Mouse (Mus musculus): ENCODE measurements around the gene Krt25. TPM values are rescaled to one million over a fixed set of nuclear protein-coding genes. Genes with fewer than 3 reads are reported as not detected.

The Krt25 gene
- polyA plus RNA-seq, 1 experiment: not detected

DNA sequence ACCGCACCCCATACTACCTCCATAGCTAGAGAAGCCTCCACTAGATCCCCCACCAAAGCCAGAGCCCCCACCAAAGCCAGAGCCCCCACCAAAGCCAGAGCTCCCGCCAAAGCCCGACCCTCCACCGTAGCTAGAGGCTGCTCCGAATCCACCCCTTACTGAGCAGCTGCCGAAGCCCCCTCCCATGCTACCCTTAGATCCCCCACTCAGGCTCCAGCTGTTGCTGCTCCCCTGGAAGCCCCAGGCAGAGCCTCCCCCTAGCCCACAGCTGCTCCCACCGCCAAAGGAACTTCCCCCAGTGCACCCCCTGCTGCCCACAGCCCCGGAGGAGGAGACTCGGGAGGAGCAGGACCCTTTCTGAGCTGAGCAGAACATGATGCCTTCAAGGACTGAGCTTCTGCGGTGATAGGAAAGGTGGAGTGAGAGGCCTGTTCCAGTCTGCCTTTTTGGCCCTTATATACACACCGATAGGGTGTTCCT, 37.9 kb downstream of the Krt25 start, which contains the start of gene Krt24:
Gene Krt24 (minus strand): TSS at position 430 of the 480 bp plus-strand sequence.
- Histone ChIP-seq H3K4me3 (ENCODE audit: insufficient read depth, low read depth, low read length) (no peak within 1 kb of the TSS), H3K27ac (ENCODE audit: insufficient read depth, low read depth, low read length) (no peak within 1 kb of the TSS), H3K4me1 (ENCODE audit: control insufficient read depth, insufficient read depth, low read length) (peaks cover 4% of the 10 kb centered on the region; the same call in 1 of the 2 replicates)
- 51% methylated on average over 11 of the region's 11 CpGs for WGBS
- TF ChIP-seq POLR2A (IDR thresholded peaks at IDR 0.05; ENCODE audit: insufficient read depth, low read depth, low read length) (no peak), CTCF (IDR thresholded peaks at IDR 0.05; ENCODE audit: insufficient read depth, low read depth, low read length) (no peak)

DNA sequence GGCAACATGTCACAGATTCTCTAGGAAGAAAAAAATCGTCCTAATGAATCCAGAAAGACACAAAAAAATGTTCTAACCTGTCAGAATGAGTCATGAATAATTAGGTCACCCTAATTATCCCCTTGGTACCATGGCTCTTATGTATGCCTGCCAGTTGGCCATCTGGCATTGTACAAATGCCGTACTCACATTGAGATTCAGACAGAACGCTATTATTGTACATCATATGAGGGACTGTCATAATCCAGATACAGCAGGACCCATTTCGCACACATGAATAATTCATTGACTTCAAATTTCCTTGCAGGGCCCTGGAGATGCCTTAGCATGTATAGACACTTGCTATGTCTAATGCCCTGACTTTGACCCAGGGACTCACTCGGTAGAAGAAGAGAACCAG, 38.7 kb downstream of the Krt25 start:
- no peak for TF ChIP-seq CTCF (IDR thresholded peaks at IDR 0.05; ENCODE audit: insufficient read depth, low read depth, low read length)
- Histone ChIP-seq H3K4me3 (ENCODE audit: insufficient read depth, low read depth, low read length) (no peak overlapping the region), H3K27ac (ENCODE audit: insufficient read depth, low read depth, low read length) (no peak overlapping the region), H3K4me1 (ENCODE audit: control insufficient read depth, insufficient read depth, low read length) (peaks cover 4% of the 10 kb centered on the region; the same call in 1 of the 2 replicates)
- WGBS: 79% methylated on average over 5 of the region's 5 CpGs

DNA sequence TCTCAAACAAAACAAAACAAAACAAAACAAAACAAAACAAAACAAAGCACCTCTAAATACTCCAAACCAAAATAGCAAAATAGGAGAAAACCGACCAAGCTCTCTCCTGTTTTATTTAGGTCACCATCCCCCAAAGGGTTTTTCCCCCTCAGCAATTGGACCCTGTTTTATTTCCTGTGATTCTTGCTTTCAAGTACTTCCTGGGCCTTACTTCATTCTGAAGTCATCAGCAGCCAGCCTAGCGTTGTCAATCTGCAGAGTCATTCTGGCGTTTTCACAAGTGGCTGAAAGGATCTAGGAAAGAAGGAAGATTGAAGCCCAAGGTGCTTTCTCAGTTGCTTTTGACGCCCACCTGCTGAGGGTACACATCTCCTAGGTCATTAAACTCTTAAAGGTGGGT, 39.4 kb downstream of the Krt25 start:
- Histone ChIP-seq H3K27ac (ENCODE audit: insufficient read depth, low read depth, low read length) (no peak overlapping the region), H3K4me1 (ENCODE audit: control insufficient read depth, insufficient read depth, low read length) (peaks cover 4% of the 10 kb centered on the region; the same call in 1 of the 2 replicates), H3K4me3 (ENCODE audit: insufficient read depth, low read depth, low read length) (no peak overlapping the region)
- TF ChIP-seq CTCF (IDR thresholded peaks at IDR 0.05; ENCODE audit: insufficient read depth, low read depth, low read length) (no peak), POLR2A (IDR thresholded peaks at IDR 0.05; ENCODE audit: insufficient read depth, low read depth, low read length) (no peak)
- 58% methylated on average over 4 of the region's 4 CpGs for WGBS

DNA sequence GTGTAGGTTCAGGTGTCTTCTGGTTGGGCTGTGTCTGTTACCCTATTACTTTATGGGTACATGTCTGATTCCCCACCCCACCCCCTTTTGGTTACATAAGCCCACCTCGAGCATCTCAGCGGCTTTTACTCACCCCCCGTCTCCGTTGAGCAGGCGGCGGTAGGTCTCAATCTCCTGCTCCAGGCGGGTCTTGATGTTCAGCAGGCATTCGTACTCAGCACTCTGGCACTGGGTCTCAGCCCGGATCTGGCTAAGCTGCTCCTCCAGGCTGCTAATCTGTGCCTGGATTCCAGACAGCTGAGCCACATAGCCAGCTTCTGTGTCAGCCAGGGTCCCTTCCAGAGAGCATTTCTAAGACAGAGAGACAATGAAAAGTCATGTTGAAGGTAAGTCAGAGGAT, 41.6 kb downstream of the Krt25 start:
- Histone ChIP-seq H3K4me3 (ENCODE audit: insufficient read depth, low read depth, low read length) (no peak overlapping the region), H3K27ac (ENCODE audit: insufficient read depth, low read depth, low read length) (no peak overlapping the region), H3K4me1 (ENCODE audit: control insufficient read depth, insufficient read depth, low read length) (peaks cover 4% of the 10 kb centered on the region; the same call in 1 of the 2 replicates)
- TF ChIP-seq POLR2A (IDR thresholded peaks at IDR 0.05; ENCODE audit: insufficient read depth, low read depth, low read length) (no peak), CTCF (IDR thresholded peaks at IDR 0.05; ENCODE audit: insufficient read depth, low read depth, low read length) (no peak)
- 83% methylated on average over 9 of the region's 9 CpGs for WGBS

DNA sequence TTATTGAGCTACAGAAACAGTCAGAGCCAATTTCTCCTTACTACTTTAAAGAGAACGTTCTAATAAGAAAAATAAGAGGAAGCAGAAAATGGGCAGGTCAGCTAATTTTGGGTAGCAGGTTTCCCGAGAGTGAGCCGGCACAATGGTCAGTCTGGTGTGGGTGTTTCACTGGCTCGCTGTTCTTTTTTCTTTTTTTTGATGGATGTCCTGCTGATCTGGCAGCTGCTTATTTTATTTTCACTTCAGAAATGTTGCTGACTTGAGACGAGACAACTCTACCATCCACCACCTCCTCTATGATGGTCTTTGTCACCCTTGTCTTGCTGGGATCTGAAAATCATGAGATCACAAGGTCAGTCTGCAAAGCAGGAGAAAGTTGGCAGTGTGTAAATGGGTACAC, 42.8 kb downstream of the Krt25 start:
- H3K4me3 ChIP-seq (ENCODE audit: insufficient read depth, low read depth, low read length): no peak overlapping the region
- no peak overlapping the region for H3K27ac ChIP-seq (ENCODE audit: insufficient read depth, low read depth, low read length)

DNA sequence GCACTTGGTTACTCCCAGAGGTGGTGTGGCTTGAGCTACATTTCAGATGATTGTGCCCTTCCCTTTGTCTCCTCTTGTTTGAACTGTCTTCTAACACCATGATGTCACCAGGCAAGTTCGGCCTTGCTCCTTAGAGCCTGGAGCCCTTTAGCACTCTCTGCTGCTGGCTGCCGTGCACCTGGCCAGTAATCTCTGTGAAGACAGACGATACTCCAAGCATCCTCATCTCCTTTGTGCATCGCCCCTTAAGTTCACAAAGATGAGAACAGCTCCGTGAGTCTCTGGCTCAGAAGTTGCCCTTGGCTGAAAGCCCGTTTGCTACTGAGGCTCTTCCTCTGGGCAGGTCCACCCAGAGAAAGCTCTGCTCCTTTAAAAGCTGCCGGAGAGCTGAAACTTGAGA, 46.0 kb downstream of the Krt25 start:
- no peak overlapping the region for H3K27ac ChIP-seq (ENCODE audit: insufficient read depth, low read depth, low read length)
- TF ChIP-seq POLR2A (IDR thresholded peaks at IDR 0.05; ENCODE audit: insufficient read depth, low read depth, low read length) (no peak), CTCF (IDR thresholded peaks at IDR 0.05; ENCODE audit: insufficient read depth, low read depth, low read length) (no peak)
- 60% methylated on average over 7 of the region's 7 CpGs for WGBS
- H3K4me1 ChIP-seq (ENCODE audit: control insufficient read depth, insufficient read depth, low read length): no peaks in the 10 kb centered on the region
- H3K4me3 ChIP-seq (ENCODE audit: insufficient read depth, low read depth, low read length): no peak overlapping the region

More for the DNA sequence above, 42.8 kb downstream of the Krt25 start:
- WGBS: 62% methylated on average over 5 of the region's 5 CpGs
- TF ChIP-seq POLR2A (IDR thresholded peaks at IDR 0.05; ENCODE audit: insufficient read depth, low read depth, low read length): no peak
- TF ChIP-seq CTCF (IDR thresholded peaks at IDR 0.05; ENCODE audit: insufficient read depth, low read depth, low read length): no peak
- H3K4me1 ChIP-seq (ENCODE audit: control insufficient read depth, insufficient read depth, low read length): peaks cover 3% of the 10 kb centered on the region; the same call in 1 of the 2 replicates

DNA sequence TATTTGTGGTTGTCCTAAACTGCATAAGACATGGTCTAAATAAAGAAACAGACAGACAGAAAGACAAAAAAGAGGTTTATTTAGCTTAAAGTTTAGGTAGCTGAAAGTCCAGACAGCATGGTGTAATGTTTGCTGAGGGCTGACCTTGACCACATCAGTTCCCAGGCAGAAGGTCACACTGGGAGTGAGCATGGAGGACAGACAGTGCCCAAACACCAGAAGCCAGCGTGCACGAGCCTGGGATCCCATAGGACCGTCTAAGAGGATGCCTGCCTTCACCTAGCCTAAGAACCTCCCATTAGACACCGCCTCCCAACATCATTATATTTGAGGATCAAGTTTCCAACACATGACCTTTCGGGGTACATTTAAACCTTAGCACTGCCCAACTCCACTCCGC, 47.1 kb downstream of the Krt25 start:
- 87% methylated on average over 6 of the region's 6 CpGs for whole genome bisulfite sequencing
- no peak for TF ChIP-seq POLR2A (IDR thresholded peaks at IDR 0.05; ENCODE audit: insufficient read depth, low read depth, low read length)
- H3K4me1 ChIP-seq (ENCODE audit: control insufficient read depth, insufficient read depth, low read length): no peaks in the 10 kb centered on the region
- H3K27ac ChIP-seq (ENCODE audit: insufficient read depth, low read depth, low read length): no peak overlapping the region
- H3K4me3 ChIP-seq (ENCODE audit: insufficient read depth, low read depth, low read length): no peak overlapping the region

DNA sequence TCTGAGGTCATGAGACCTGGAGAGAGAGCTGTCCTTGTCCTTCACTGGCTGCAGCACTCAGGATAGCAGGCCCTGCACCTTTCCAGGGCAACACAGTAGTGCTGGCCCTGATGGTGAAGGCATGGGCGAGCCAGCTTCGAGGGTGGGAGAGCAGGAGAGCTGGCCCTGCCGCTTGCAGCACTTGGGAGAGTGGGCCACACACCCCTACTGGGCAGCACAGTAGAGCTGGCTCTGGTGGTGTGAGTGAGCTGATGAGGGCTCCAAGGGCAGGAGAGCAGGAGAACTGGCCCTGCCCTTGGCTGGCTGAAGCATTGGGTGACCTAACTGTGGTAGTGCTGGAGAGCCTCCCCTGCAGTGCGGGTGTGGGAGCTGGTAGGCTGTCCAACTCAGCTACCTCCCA, 50.0 kb downstream of the Krt25 start:
- no peaks in the 10 kb centered on the region for H3K4me1 ChIP-seq (ENCODE audit: control insufficient read depth, insufficient read depth, low read length)
- TF ChIP-seq POLR2A (IDR thresholded peaks at IDR 0.05; ENCODE audit: insufficient read depth, low read depth, low read length) (no peak), CTCF (IDR thresholded peaks at IDR 0.05; ENCODE audit: insufficient read depth, low read depth, low read length) (no peak)
- H3K4me3 ChIP-seq (ENCODE audit: insufficient read depth, low read depth, low read length): no peak overlapping the region
- H3K27ac ChIP-seq (ENCODE audit: insufficient read depth, low read depth, low read length): no peak overlapping the region
- WGBS: 99% methylated on average over 4 of the region's 4 CpGs

DNA sequence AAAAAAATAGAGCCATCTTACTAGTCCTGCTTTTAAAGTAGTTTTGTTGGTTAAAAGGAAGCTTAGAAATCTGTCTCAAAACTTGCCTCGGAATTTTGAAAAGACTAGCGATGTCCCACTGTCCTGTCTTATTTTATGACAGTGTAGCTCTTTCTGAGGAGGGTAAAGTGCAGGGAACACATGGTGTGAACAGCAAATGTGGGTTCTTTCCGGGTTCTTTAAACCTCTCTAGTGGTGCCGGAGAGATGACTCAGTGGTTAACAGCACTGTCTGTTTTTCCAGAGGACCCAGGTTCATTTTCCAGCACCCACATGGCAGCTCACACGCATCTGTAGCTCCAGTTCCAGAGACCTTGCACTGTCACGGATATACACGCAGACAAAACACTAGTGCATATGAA, 53.6 kb downstream of the Krt25 start:
- 66% methylated on average over 7 of the region's 7 CpGs for WGBS
- H3K4me1 ChIP-seq (ENCODE audit: control insufficient read depth, insufficient read depth, low read length): 0 out of 2 replicates have a peak, but pooled peaks cover 2% of the 10 kb centered on the region
- no peak overlapping the region for H3K4me3 ChIP-seq (ENCODE audit: insufficient read depth, low read depth, low read length)
- TF ChIP-seq CTCF (IDR thresholded peaks at IDR 0.05; ENCODE audit: insufficient read depth, low read depth, low read length) (no peak), POLR2A (IDR thresholded peaks at IDR 0.05; ENCODE audit: insufficient read depth, low read depth, low read length) (no peak)
- H3K27ac ChIP-seq (ENCODE audit: insufficient read depth, low read depth, low read length): no peak overlapping the region

DNA sequence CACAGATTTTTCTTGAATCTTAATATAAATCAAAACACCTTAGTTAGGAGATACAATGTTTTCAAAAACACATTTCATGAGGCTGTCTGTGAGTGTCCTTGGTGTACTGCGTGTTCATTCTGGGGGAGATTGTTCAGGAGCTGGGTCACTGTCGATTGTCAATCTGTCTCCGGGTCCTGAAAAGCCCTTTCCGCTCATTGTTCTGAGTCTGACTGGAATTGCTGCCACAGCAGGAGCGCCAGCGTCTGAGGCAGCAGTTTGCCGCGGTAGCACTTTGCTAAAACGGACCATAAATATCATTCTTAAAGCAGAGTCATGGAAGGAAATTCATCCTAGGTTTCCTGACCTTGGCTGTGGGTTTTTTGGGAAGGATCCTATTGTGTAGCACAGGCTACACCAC, 57.0 kb downstream of the Krt25 start:
- H3K27ac ChIP-seq (ENCODE audit: insufficient read depth, low read depth, low read length): no peak overlapping the region
- no peak overlapping the region for H3K4me3 ChIP-seq (ENCODE audit: insufficient read depth, low read depth, low read length)
- TF ChIP-seq CTCF (IDR thresholded peaks at IDR 0.05; ENCODE audit: insufficient read depth, low read depth, low read length) (no peak), POLR2A (IDR thresholded peaks at IDR 0.05; ENCODE audit: insufficient read depth, low read depth, low read length) (no peak)
- H3K4me1 ChIP-seq (ENCODE audit: control insufficient read depth, insufficient read depth, low read length): 0 out of 2 replicates have a peak, but pooled peaks cover 2% of the 10 kb centered on the region
- 31% methylated on average over 9 of the region's 9 CpGs for WGBS

Other genes starting within 250 kb of the Krt25 start
- not detected in 2 replicates for gene Tns4, start 233.6 kb downstream of the Krt25 start, polyA plus RNA-seq (2012; ENCODE audit: insufficient read depth, insufficient read length, low replicate concordance, missing spikeins)
- not detected in 2 replicates for gene Ccr7, start 167.9 kb downstream of the Krt25 start, polyA plus RNA-seq (2012; ENCODE audit: insufficient read depth, insufficient read length, low replicate concordance, missing spikeins)
- 488 TPM in 1 of 2 replicates, not detected in the other for gene Smarce1, start 91.9 kb downstream of the Krt25 start, polyA plus RNA-seq (2012; ENCODE audit: insufficient read depth, insufficient read length, low replicate concordance, missing spikeins)
- not detected in 2 replicates for gene Krt222, start 78.9 kb downstream of the Krt25 start, polyA plus RNA-seq (2012; ENCODE audit: insufficient read depth, insufficient read length, low replicate concordance, missing spikeins)
- gene Krt24, start 37.7 kb downstream of the Krt25 start, polyA plus RNA-seq (2012; ENCODE audit: insufficient read depth, insufficient read length, low replicate concordance, missing spikeins): not detected in 2 replicates
- not detected in 2 replicates for gene Krt26, start 15.0 kb upstream of the Krt25 start, polyA plus RNA-seq (2012; ENCODE audit: insufficient read depth, insufficient read length, low replicate concordance, missing spikeins)
- gene Krt27, start 28.2 kb upstream of the Krt25 start, polyA plus RNA-seq (2012; ENCODE audit: insufficient read depth, insufficient read length, low replicate concordance, missing spikeins): not detected in 2 replicates
- not detected in 2 replicates for gene Krt28, start 52.0 kb upstream of the Krt25 start, polyA plus RNA-seq (2012; ENCODE audit: insufficient read depth, insufficient read length, low replicate concordance, missing spikeins)
- not detected in 2 replicates for gene Krt10, start 66.4 kb upstream of the Krt25 start, polyA plus RNA-seq (2012; ENCODE audit: insufficient read depth, insufficient read length, low replicate concordance, missing spikeins)
- gene Krt12, start 99.3 kb upstream of the Krt25 start, polyA plus RNA-seq (2012; ENCODE audit: insufficient read depth, insufficient read length, low replicate concordance, missing spikeins): not detected in 2 replicates
- not detected in 2 replicates for gene Krt20, start 115.2 kb upstream of the Krt25 start, polyA plus RNA-seq (2012; ENCODE audit: insufficient read depth, insufficient read length, low replicate concordance, missing spikeins)
- gene Krt23, start 170.2 kb upstream of the Krt25 start, polyA plus RNA-seq (2012; ENCODE audit: insufficient read depth, insufficient read length, low replicate concordance, missing spikeins): not detected in 2 replicates
- not detected in 2 replicates for gene Krt39, start 198.4 kb upstream of the Krt25 start, polyA plus RNA-seq (2012; ENCODE audit: insufficient read depth, insufficient read length, low replicate concordance, missing spikeins)
- not detected in 2 replicates for gene Krt40, start 220.2 kb upstream of the Krt25 start, polyA plus RNA-seq (2012; ENCODE audit: insufficient read depth, insufficient read length, low replicate concordance, missing spikeins)
- gene Krtap3-3, start 227.9 kb upstream of the Krt25 start, polyA plus RNA-seq (2012; ENCODE audit: insufficient read depth, insufficient read length, low replicate concordance, missing spikeins): not detected in 2 replicates
- not detected in 2 replicates for gene Krtap3-2, start 233.9 kb upstream of the Krt25 start, polyA plus RNA-seq (2012; ENCODE audit: insufficient read depth, insufficient read length, low replicate concordance, missing spikeins)
- not detected in 2 replicates for gene Gm11939, start 236.5 kb upstream of the Krt25 start, polyA plus RNA-seq (2012; ENCODE audit: insufficient read depth, insufficient read length, low replicate concordance, missing spikeins)
- not detected in 2 replicates for gene Krtap3-1, start 243.7 kb upstream of the Krt25 start, polyA plus RNA-seq (2012; ENCODE audit: insufficient read depth, insufficient read length, low replicate concordance, missing spikeins)

Data from olfactory bulb, adult 2 months (tissue).